Comparison of ENCODE assay signal across 18 mouse cellular contexts in the genomic region with DNA sequence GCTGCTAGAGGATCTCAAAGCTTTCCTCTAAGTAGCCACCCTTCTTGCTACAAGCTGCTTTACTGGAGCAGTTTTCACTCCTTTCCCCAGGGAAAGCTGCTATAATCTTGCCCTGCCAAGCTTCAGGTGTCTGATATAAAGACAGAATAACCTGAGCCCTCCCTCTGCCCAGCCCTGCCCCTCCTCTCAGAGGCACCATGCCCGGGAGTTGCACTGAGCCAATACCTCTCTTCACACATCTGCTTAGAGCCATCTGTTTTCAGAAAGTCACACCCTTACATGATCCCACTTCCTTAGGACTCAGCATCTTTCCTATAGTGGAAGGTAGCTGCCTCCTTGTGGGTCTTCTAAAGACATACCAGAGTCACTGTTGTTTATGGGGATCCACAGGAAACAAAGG.
DNase-seq lines count a peak whose midpoint lies in the region; ATAC-seq lines count a peak whose summit lies in the region.
"Had no signal": no experiment of that assay in that cellular context is flagged by ENCODE, and none has a peak within 500 bp of the region (broad histone marks: within the 10 kb centered on the region; RNA-seq: fewer than 3 reads in every experiment).

No protein-coding gene starts in this region.

- DNase-seq in frontal cortex, postnatal 14 days (ENCODE audit: low spot score in 2 of 2) = no peak
- peak; percentile 20 for DNase-seq in layer of hippocampus, adult 11-12 months (ENCODE audit: low spot score)
- no peak for DNase-seq in layer of hippocampus, postnatal 10 days (ENCODE audit: low spot score in 2 of 2)
- peak; percentile 16 for DNase-seq in left cerebral cortex, adult 11 months (ENCODE audit: low spot score)
- peak; percentile 35 for DNase-seq in right cerebral cortex, postnatal 25 days
- no peak for DNase-seq in heart, adult 18-20 months
- DNase-seq: adrenal gland, postnatal 25 days; cerebellum, adult 9-11 months; gastrocnemius, postnatal 25 days; heart, postnatal 36 days; kidney, adult 2 months; kidney, postnatal 25 days; spleen, adult 18-20 months; thymus, adult 18-20 months had no signal

- peak; percentile 62 for ATAC-seq in frontal cortex, adult (ENCODE audit: low TSS enrichment)
- ATAC-seq: activated CD4-positive, CD25-positive, alpha-beta regulatory T cell, adult 4 months; liver, embryonic 12.5 days; Patski had no signal

Comparison
In these comparisons a context has a peak if more than half of its experiments do, and no peak if none do; other contexts are left out.
1. DNase-seq: peak in layer of hippocampus, adult 11-12 months (single experiment), left cerebral cortex, adult 11 months (single experiment) and right cerebral cortex, postnatal 25 days (single experiment); none in frontal cortex, postnatal 14 days (0 of 2), layer of hippocampus, postnatal 10 days (0 of 2) and heart, adult 18-20 months (0 of 2).